Mouse (Mus musculus) CH12.LX (cell line): ENCODE measurements at regions not wholly inside any gene's neighbourhood (a gene's known extent, or its start where the extent isn't known, plus 50 kb on each side); places are given as distances from the start of the nearest gene placed in this dataset.

Experiments
- DNase-seq: peaks from one replicate; pipeline ENCODE4 v3.0.0-alpha.2; 2013; ENCODE audit errors: extremely low read depth
- H3K27ac ChIP-seq: 2 replicates; pipeline ENCODE4 v1.5.1; 2012; ENCODE audit warnings: low read depth, mild to moderate bottlenecking, control low read depth, moderate library complexity; ENCODE audit not compliant: insufficient read depth
- H3K27me3 ChIP-seq: replicated peaks from 2 replicates; pipeline ENCODE3; 2012; ENCODE audit warnings: inconsistent platforms
- H3K36me3 ChIP-seq, 2 experiments: replicated peaks in 1 of 2; 2 replicates each; pipeline versions ENCODE3 to v1.6.1; 2012; ENCODE audit warnings: inconsistent platforms in 1 of 2, low read length in 1 of 2, mild to moderate bottlenecking in 1 of 2, mixed read lengths in 1 of 2, moderate library complexity in 1 of 2; ENCODE audit not compliant: control insufficient read depth in 1 of 2, insufficient read depth in 1 of 2
- H3K4me1 ChIP-seq, 2 experiments: 2 replicates each; pipeline ENCODE4 v1.6.1; 2012; ENCODE audit warnings: inconsistent platforms in 1 of 2, moderate library complexity in 1 of 2; ENCODE audit not compliant: insufficient read depth in 2 of 2, control insufficient read depth in 1 of 2
- H3K4me2 ChIP-seq: 2 replicates; pipeline ENCODE4 v1.6.1; 2012; ENCODE audit warnings: low read depth, mild to moderate bottlenecking, control low read depth; ENCODE audit not compliant: poor library complexity, insufficient read depth, severe bottlenecking
- H3K4me3 ChIP-seq, 3 experiments: fragments of 150-350 bp in 1 of 3; sonication (generic) in 1 of 3; replicated peaks in 1 of 3; 2 replicates each; pipeline versions ENCODE3 to v1.5.1; 2011 to 2012; ENCODE audit warnings: low read depth in 2 of 3, low read length in 2 of 3, mild to moderate bottlenecking in 2 of 3, moderate library complexity in 2 of 3, control low read depth in 1 of 3, improper control_type of control experiment in 1 of 3, inconsistent platforms in 1 of 3, mixed read lengths in 1 of 3; ENCODE audit not compliant: poor library complexity in 1 of 3
- H3K79me2 ChIP-seq: replicated peaks from 2 replicates; pipeline ENCODE4 v1.6.1; 2012; ENCODE audit warnings: mild to moderate bottlenecking, moderate library complexity; ENCODE audit not compliant: control insufficient read depth, poor library complexity, insufficient read depth, severe bottlenecking; ENCODE audit errors: extremely low read depth
- H3K9ac ChIP-seq: 2 replicates; pipeline ENCODE4 v1.6.1; 2012; ENCODE audit warnings: low read depth, mild to moderate bottlenecking, control low read depth, moderate library complexity; ENCODE audit not compliant: insufficient read depth
- H3K9me3 ChIP-seq: replicated peaks from 2 replicates; pipeline ENCODE3; 2012; ENCODE audit warnings: low read length, inconsistent platforms, mixed read lengths
- CHD1 ChIP-seq: IDR thresholded peaks from 2 replicates; pipeline ENCODE4 v1.6.1; 2012; ENCODE audit warnings: low read depth, low read length, improper control_type of control experiment, inconsistent platforms
- CHD2 ChIP-seq: IDR thresholded peaks from 2 replicates; pipeline ENCODE4 v1.6.1; 2011; ENCODE audit warnings: low read length, improper control_type of control experiment
- E2F4 ChIP-seq: IDR thresholded peaks from 2 replicates; pipeline ENCODE4 v1.6.1; 2011; ENCODE audit warnings: low read depth, low read length, improper control_type of control experiment; ENCODE audit not compliant: insufficient replicate concordance
- ETS1 ChIP-seq: conservative IDR thresholded peaks from 2 replicates; pipeline ENCODE4 v1.6.1; 2012; ENCODE audit warnings: low read depth, mild to moderate bottlenecking, inconsistent platforms, low read length, improper control_type of control experiment, moderate library complexity
- JUN ChIP-seq: IDR thresholded peaks from 2 replicates; pipeline ENCODE4 v1.6.1; 2011; ENCODE audit warnings: low read depth, mild to moderate bottlenecking, low read length, improper control_type of control experiment, moderate library complexity; ENCODE audit not compliant: insufficient read depth
- JUND ChIP-seq: conservative IDR thresholded peaks from 2 replicates; pipeline ENCODE4 v1.6.1; 2011; ENCODE audit warnings: low read depth, low read length, improper control_type of control experiment
- KAT2A ChIP-seq: IDR thresholded peaks from 2 replicates; pipeline ENCODE4 v1.6.1; 2012; ENCODE audit warnings: low read length, improper control_type of control experiment, inconsistent platforms; ENCODE audit not compliant: insufficient replicate concordance
- MAFK ChIP-seq: IDR thresholded peaks from 2 replicates; pipeline ENCODE4 v1.6.1; 2011; ENCODE audit warnings: low read length, improper control_type of control experiment; ENCODE audit not compliant: insufficient replicate concordance
- MAZ ChIP-seq: IDR thresholded peaks from 2 replicates; pipeline ENCODE4 v1.6.1; 2012; ENCODE audit warnings: low read depth, mild to moderate bottlenecking, inconsistent platforms, low read length, improper control_type of control experiment, moderate library complexity
- MYC ChIP-seq: IDR thresholded peaks from 2 replicates; pipeline ENCODE4 v1.6.1; 2011; ENCODE audit warnings: low read depth, mild to moderate bottlenecking, improper control_type of control experiment, low read length
- PAX5 ChIP-seq: IDR thresholded peaks from 2 replicates; pipeline ENCODE4 v1.6.1; 2012; ENCODE audit warnings: low read length, inconsistent platforms, mixed read lengths
- POLR2A ChIP-seq: IDR thresholded peaks from 2 replicates; pipeline ENCODE4 v1.6.1; 2011; ENCODE audit warnings: low read depth, mild to moderate bottlenecking, improper control_type of control experiment, low read length
- RAD21 ChIP-seq: IDR thresholded peaks from 2 replicates; pipeline ENCODE4 v1.6.1; 2011; ENCODE audit warnings: low read depth, mild to moderate bottlenecking, low read length, improper control_type of control experiment, moderate library complexity
- RCOR1 ChIP-seq: conservative IDR thresholded peaks from 2 replicates; pipeline ENCODE4 v1.6.1; 2012; ENCODE audit warnings: low read depth, mild to moderate bottlenecking, inconsistent platforms, low read length, improper control_type of control experiment
- TCF12 ChIP-seq: IDR thresholded peaks from 2 replicates; pipeline ENCODE4 v1.6.1; 2014; ENCODE audit warnings: low read depth, mild to moderate bottlenecking, inconsistent platforms, low read length, improper control_type of control experiment
- UBTF ChIP-seq: IDR thresholded peaks from 2 replicates; pipeline ENCODE4 v1.6.1; 2012; ENCODE audit warnings: low read depth, mild to moderate bottlenecking, inconsistent platforms, low read length, improper control_type of control experiment, moderate library complexity
- USF1 ChIP-seq: IDR thresholded peaks from 2 replicates; pipeline ENCODE4 v1.6.1; 2014; ENCODE audit warnings: low read depth, mild to moderate bottlenecking, inconsistent platforms, low read length, improper control_type of control experiment
- ZC3H11A ChIP-seq: IDR thresholded peaks from 2 replicates; pipeline ENCODE4 v1.6.1; 2012; ENCODE audit warnings: low read depth, mild to moderate bottlenecking, inconsistent platforms, low read length, improper control_type of control experiment
- ZKSCAN1 ChIP-seq: IDR thresholded peaks from 2 replicates; pipeline ENCODE4 v1.6.1; 2012; ENCODE audit warnings: low read depth, inconsistent platforms, low read length, improper control_type of control experiment, borderline replicate concordance
- ZMIZ1 ChIP-seq: IDR thresholded peaks from 2 replicates; pipeline ENCODE4 v1.6.1; 2012; ENCODE audit warnings: low read depth, mild to moderate bottlenecking, inconsistent platforms, low read length, improper control_type of control experiment
- ZNF384 ChIP-seq: IDR thresholded peaks from 2 replicates; pipeline ENCODE4 v1.6.1; 2012; ENCODE audit warnings: low read depth, low read length, improper control_type of control experiment, inconsistent platforms
- dilution Hi-C: fragments of 300-500 bp; cut with MboI; formaldehyde crosslinking; loops from 2 replicates; pipeline ENCODE4 v1.14.3; 2020; ENCODE audit warnings: low sequenced_read_pairs; ENCODE audit not compliant: extremely low pct_unique_long_range_greater_than_20kb, extremely low pct_ligation_motif_present
- in situ Hi-C: fragments of 300-500 bp; cut with MboI; formaldehyde crosslinking; loops from 3 replicates; pipeline ENCODE4 v1.14.3; 2019; ENCODE audit warnings: low sequenced_read_pairs, low pct_ligation_motif_present, low pct_unique_long_range_greater_than_20kb, mixed read lengths

- TF ChIP-seq JUN (no peak), MAFK (no peak), POLR2A (no peak), USF1 (no peak), CHD1 (no peak), ETS1 (no peak), UBTF (no peak)
- TF ChIP-seq, all 38 proteins: peak for 0
- Histone ChIP-seq H3K4me3 (no peak overlapping the region), H3K27me3 (no peaks in the 10 kb centered on the region), H3K36me3 (no peaks in the 10 kb centered on the region), H3K4me1 (peaks cover 22 to 40% of the 10 kb centered on the region in 2 experiments), H3K9ac (no peak overlapping the region), H3K27ac (no peak overlapping the region), H3K9me3 (no peaks in the 10 kb centered on the region), H3K4me2 (no peak overlapping the region), H3K79me2 (peaks cover 3% of the 10 kb centered on the region; the same call in 1 of the 2 replicates)
- in situ Hi-C loops (loop anchor here (10.0 kb wide), 2 partner anchors 122 to 182 kb away; partner anchors contain the start of gene Cited2), dilution Hi-C loops (no loop called here)
- no peak for DNase-seq
These were observed 180.1 kb upstream of the Cited2 start for GRCm38 (mm10) chr10:17542847-17543421.

GRCm38 (mm10) chr10:17545291-17545690, 177.7 kb upstream of the Cited2 start:
- TF ChIP-seq PAX5 (no peak), CHD2 (no peak), ETS1 (no peak), RCOR1 (no peak), JUND (no peak), MAZ (no peak), ZMIZ1 (no peak), MYC (no peak), TCF12 (no peak), ZKSCAN1 (no peak), ZC3H11A (no peak), JUN (no peak), ZNF384 (no peak), E2F4 (no peak), RAD21 (no peak), MAFK (no peak), CHD1 (no peak), POLR2A (no peak), KAT2A (no peak)
- DNase-seq = no peak
- Histone ChIP-seq H3K9me3 (no peaks in the 10 kb centered on the region), H3K79me2 (no peaks in the 10 kb centered on the region), H3K36me3 (no peaks in the 10 kb centered on the region), H3K27me3 (no peaks in the 10 kb centered on the region), H3K4me2 (no peak overlapping the region), H3K9ac (no peak overlapping the region), H3K4me1 (peaks cover 22 to 43% of the 10 kb centered on the region in 2 experiments), H3K4me3 (no peak overlapping the region), H3K27ac (no peak overlapping the region)
- in situ Hi-C loops = loop anchor here (10.0 kb wide), 2 partner anchors 120 to 180 kb away; partner anchors contain the start of gene Cited2
- dilution Hi-C loops = no loop called here
